Mouse (Mus musculus) retina, adult 2 months (tissue): Measurements from ENCODE around the gene Pga5.

ENCODE experiments used
- DNase-seq: peaks from one replicate; pipeline ENCODE4 v3.0.0-alpha.2; 2012; ENCODE audit warnings: low read depth, low spot score

Pga5 gene

DNA sequence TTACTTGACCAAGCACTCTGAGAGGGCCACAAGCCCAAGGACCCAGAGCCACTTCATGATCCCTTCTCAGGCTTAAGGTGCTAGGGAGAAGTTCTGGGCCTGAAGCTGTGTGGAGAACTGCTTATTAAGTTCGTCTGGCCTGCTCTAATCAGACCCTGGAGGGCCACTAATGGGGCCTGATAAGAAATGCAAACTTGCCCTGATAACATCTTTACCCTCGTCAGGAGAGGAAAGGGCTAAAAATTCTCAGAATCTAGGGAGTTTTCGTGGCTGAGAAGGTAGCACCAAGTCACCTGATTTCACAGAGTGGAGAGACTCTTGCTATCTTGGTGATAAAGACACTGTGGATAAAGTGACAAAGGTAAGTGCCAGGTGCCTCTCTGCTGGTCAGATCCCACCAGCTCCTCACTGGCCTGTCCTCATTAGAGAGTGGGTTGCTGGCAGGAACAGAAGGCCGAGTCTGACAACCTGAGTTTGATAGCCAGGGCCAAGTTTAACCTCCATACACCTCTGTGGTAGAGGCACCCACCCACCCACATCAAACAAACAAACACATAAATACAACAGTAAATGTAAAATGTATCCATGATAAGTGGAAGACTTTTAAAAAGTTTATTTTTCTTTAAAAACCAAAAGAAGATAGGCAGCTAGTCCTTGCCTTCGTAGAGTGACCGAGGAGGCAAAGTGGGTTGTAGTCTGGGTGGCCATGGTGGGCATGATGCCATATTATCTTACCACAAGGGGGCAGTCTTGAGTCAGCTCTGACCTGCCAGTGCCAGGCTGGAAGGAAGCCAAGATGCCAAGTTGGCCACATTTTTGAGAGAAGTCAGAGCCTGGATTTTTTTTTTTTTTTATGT lies at the start of gene Pga5:
Pga5 (minus strand) TSS at position 157 of the 857 bp plus-strand sequence.
- peak; percentile 71 for DNase-seq

GRCm38 (mm10) chr19:10724629-10725363 lies 46.9 kb upstream of the Pga5 start:
- no peak for DNase-seq

- DNase-seq = no peak
Measured at GRCm38 (mm10) chr19:10723649-10724048, 45.8 kb upstream of the Pga5 start.

DNA sequence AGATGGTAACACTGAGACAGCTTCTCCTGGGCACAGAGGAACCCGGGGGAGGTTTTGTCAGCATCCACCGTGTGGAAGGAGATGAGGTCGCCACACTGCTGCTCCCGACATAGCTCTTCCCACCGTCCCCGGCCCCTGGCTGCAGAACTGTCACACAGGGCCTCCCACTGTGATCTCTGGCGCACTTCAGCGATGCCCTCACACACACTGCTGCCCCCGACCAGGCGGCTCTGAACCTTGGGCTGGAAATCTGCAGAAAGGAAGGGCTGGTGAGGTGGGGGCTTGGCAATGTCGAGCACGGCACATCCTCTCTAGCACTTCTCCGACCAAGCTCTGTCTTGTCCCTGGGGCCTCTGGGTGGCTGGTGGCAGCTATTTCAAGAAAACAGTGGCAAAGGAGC lies 45.2 kb upstream of the Pga5 start:
- no peak for DNase-seq

DNA sequence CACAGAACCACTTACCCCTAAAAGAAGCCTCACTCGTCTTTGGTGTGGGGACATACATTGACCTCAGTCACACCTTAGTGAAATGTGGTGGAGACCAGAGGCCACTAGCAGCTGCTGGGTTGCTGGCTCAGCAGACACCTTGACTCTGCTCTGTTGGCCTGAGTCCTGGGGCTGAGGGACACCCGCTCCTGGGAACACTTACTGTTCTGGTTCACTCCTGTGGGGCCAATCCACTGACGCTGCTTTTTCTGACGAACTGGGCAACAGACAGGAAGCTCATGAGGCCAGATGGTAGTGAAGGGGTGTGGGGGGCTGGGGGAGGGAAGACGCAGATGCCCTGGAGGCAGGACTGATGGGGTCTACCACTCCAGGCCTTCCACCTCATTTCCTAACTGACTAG lies 43.2 kb upstream of the Pga5 start:
- DNase-seq = no peak

GRCm38 (mm10) chr19:10720524-10720923 lies 42.7 kb upstream of the Pga5 start:
- DNase-seq = no peak

GRCm38 (mm10) chr19:10719751-10720150 lies 41.9 kb upstream of the Pga5 start:
- DNase-seq = no peak

GRCm38 (mm10) chr19:10718251-10718775 lies 40.4 kb upstream of the Pga5 start:
- DNase-seq = no peak

DNA sequence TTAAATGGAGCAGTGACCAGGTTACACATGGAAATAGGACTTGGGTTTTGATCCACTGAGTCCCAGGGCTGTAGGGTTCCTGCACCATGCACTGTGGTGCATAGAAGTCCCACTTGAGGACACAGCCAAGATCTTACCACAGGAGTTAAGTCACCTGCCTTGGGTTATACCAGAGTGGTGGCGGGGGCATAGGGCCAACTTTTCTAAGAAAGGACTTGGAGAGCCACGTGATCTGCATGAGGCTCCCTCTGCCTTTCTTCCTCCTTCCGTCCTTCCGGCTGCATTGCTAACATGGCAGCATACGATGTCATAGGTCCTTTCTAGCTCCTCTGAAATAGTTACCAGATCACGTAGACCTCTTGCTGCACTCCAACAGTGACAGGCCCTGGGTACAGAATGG lies 37.6 kb upstream of the Pga5 start:
- no peak for DNase-seq

GRCm38 (mm10) chr19:10714682-10715475 lies 37.0 kb upstream of the Pga5 start:
- no peak for DNase-seq

- DNase-seq = no peak
Measured at GRCm38 (mm10) chr19:10714168-10714567, 36.3 kb upstream of the Pga5 start.

DNA sequence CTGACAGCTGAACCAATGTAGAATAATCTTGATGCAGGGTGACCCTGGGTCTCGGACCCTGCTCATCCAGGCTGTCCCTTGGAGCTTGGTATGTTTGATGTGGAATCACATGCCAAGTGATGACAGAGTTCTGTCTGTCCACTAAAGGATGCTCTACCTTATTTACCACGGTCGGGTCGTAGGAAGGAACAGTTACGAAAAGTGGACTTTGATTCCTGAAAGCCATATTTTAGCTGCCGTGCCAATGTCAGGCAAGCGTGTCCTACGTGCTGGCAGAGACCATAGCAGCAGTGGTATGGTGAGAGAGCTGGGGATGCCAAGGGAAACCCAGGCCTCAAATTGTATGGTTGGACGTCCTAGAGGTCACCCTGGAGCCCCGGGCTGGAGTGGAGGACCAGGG lies 35.7 kb upstream of the Pga5 start:
- DNase-seq = no peak

DNA sequence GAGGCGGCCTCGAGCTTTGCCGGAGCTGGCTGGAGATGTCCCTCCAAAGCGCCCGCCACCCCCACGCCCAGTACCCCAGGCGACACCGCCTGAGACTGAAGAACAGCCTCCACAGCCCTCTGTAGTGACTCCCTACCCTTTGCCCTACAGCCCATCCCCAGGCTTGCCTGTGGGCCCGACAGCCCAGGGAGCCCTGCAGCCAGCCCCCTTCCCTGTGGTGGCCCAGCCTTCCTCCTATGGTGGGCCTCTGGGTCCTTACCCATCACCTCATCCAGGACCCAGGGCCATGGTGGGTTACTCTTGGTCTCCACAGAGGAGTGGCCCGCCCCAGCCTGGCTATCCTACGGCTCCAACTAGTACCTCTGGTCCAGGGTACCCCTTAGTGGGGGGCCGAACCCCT lies 34.8 kb upstream of the Pga5 start:
- DNase-seq = no peak

- DNase-seq = no peak
Measured at GRCm38 (mm10) chr19:10712194-10712593, 34.3 kb upstream of the Pga5 start.

- no peak for DNase-seq
Measured at GRCm38 (mm10) chr19:10710751-10711150, 32.9 kb upstream of the Pga5 start.

GRCm38 (mm10) chr19:10710088-10710511 lies 32.2 kb upstream of the Pga5 start:
- DNase-seq = peak; percentile 67

GRCm38 (mm10) chr19:10709360-10710087 lies 31.7 kb upstream of the Pga5 start:
- peak; percentile 89 for DNase-seq

DNA sequence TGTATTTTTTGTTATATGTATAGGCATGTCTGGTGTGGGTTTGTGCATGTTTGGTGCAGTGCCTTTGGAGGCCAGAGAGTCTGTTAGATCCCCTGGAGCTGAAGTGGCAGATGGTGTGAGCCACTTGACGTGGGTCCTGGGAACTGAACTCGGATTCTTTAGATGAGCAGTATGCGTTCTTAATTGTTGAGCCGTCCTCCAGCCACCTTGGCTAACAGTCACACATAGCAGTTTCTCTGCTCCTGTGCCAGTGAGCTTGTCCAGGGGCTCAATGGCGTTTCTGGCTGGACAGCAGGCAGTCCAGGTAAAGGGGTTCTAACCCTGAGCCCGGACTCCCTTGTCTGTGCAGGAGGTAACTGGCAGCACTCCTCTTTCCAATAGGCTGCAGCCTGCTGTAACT lies 31.0 kb upstream of the Pga5 start:
- no peak for DNase-seq

- DNase-seq = no peak
Measured at GRCm38 (mm10) chr19:10707881-10708280, 30.0 kb upstream of the Pga5 start.

DNA sequence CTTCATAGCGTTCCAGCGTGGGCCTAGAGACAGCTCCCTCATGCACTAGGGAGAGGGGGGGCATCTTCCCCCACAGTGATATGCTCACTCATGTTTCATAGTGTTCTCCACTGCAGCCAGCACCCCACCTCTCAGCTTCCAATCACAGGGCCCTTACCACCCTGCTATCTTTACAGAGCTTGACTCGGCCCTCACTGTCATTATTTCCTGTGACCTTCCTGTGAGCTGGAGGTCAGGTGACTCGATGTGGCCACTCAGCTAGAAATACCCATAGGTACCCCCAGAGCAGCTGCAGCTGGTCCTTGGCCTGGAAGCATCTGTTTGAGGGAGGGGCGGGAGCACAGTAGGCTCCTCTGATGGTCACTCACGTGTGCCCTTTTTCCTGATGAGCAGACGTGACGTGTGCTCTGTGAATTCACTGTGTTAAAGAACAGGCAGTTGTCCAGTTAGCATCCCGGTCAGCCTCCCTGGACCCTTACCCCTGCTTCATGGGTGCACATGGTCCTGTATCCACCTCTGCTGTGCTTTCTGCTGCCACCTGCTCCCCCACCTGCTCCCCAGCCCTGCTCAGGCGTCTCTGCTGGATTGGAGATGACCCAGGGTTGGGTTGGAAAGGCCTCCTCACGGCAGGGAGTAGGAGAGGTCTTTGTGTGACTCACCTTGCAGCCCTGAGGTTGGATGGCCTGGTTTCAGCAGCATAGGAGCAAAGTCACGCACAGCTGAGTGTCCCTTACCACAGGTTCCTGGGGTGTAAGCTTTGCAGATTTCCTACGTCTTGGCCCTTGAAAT lies 29.4 kb upstream of the Pga5 start:
- DNase-seq = no peak
